Mouse (Mus musculus) midbrain, embryonic 11.5 days (tissue): ENCODE results near the gene Uroc1. TPM values are rescaled to one million over a fixed set of nuclear protein-coding genes. Genes with fewer than 3 reads are reported as not detected.
A peak's percentile ranks its signal among the peaks of the same experiment; 100 is the strongest.

Source experiments
- ATAC-seq: fragments of 200-750 bp; cut with Nextera tagmentation; 2 replicates; pipeline ENCODE4 v1.8.0; 2017; ENCODE audit warnings: moderate TSS enrichment, moderate library complexity; ENCODE audit not compliant: low FRiP score
- DNase-seq: peaks from one replicate; pipeline ENCODE4 v3.0.0; 2015; ENCODE audit warnings: low spot score; ENCODE audit errors: missing footprints
- H3K27ac ChIP-seq: fragments of 300-500 bp; sonication (generic); 2 replicates; pipeline ENCODE4 v1.5.1; 2014; ENCODE audit warnings: low read depth, low read length
- H3K27me3 ChIP-seq: fragments of 300-500 bp; sonication (generic); 2 replicates; pipeline ENCODE4 v1.6.1; 2014; ENCODE audit warnings: mild to moderate bottlenecking, low read length, moderate library complexity, mixed read lengths; ENCODE audit not compliant: control insufficient read depth, insufficient read depth
- H3K36me3 ChIP-seq: fragments of 300-500 bp; sonication (generic); 2 replicates; pipeline ENCODE4 v1.6.1; 2014; ENCODE audit warnings: mild to moderate bottlenecking, low read length, moderate library complexity, mixed read lengths; ENCODE audit not compliant: control insufficient read depth, insufficient read depth
- H3K4me1 ChIP-seq: fragments of 300-500 bp; sonication (generic); 2 replicates; pipeline ENCODE4 v1.6.1; 2014; ENCODE audit warnings: low read length; ENCODE audit not compliant: control insufficient read depth, insufficient read depth
- H3K4me2 ChIP-seq: fragments of 300-500 bp; sonication (generic); 2 replicates; pipeline ENCODE4 v1.6.1; 2014; ENCODE audit warnings: mild to moderate bottlenecking, moderate library complexity
- H3K4me3 ChIP-seq: fragments of 300-500 bp; sonication (generic); 2 replicates; pipeline ENCODE4 v1.5.1; 2014; ENCODE audit warnings: low read depth, low read length
- H3K9ac ChIP-seq: fragments of 300-500 bp; sonication (generic); 2 replicates; pipeline ENCODE4 v1.6.1; 2014; ENCODE audit warnings: low read length
- H3K9me3 ChIP-seq: fragments of 300-500 bp; sonication (generic); 2 replicates; pipeline ENCODE4 v1.6.1; 2016; ENCODE audit warnings: low read length; ENCODE audit not compliant: control insufficient read depth
- WGBS: fragments of 180-500 bp; shearing (Covaris S2); extraction: QIAGEN DNeasy Blood & Tissue Kit; methylation state at CpG from one replicate; pipeline ENCODE4 v1.1.7; 2014; 5-methylcytosine and 5-hydroxymethylcytosine counted together
- polyA plus RNA-seq: library from polyadenylated mRNA; unstranded; fragments of >200 nt; fragmentation: Nextera tagmentation; extraction: Ambion mirVana; gene quantifications from 2 replicates; pipeline ENCODE4 v1.2.1, GENCODE M21; 2014

Uroc1 gene
- polyA plus RNA-seq, 1 experiment from 2014 or later: not detected

GRCm38 (mm10) chr6:90368976-90369724, 36.1 kb downstream of the Uroc1 start, which contains the start of gene Zxdc:
Zxdc (plus strand) TSS chr6:90369492.
- Histone ChIP-seq H3K27ac (no peak within 1 kb of the TSS), H3K4me2 (peak within 1 kb of the TSS; percentile 94), H3K36me3 (peaks cover 8% of the 10 kb centered on the region), H3K4me1 (peaks cover 15% of the 10 kb centered on the region), H3K9me3 (no peaks in the 10 kb centered on the region), H3K27me3 (no peaks in the 10 kb centered on the region), H3K9ac (peak within 1 kb of the TSS; percentile 81), H3K4me3 (peak within 1 kb of the TSS; percentile 93)
- WGBS: 6% methylated on average over 40 of the region's 41 CpGs
- ATAC-seq (peak; percentile 98), DNase-seq (peak; percentile 100)

- WGBS: under 1% methylated on average over 88 of the region's 98 CpGs
- Histone ChIP-seq H3K4me3 (peak overlapping the region; percentile 93), H3K9ac (peak overlapping the region; percentile 81), H3K4me1 (peaks cover 15% of the 10 kb centered on the region), H3K27ac (no peak overlapping the region), H3K36me3 (peaks cover 13% of the 10 kb centered on the region), H3K4me2 (peak overlapping the region; percentile 94), H3K27me3 (no peaks in the 10 kb centered on the region), H3K9me3 (no peaks in the 10 kb centered on the region)
- ATAC-seq (peak; percentile 83), DNase-seq (peak; percentile 93)
Observed at GRCm38 (mm10) chr6:90369725-90370553, 36.9 kb downstream of the Uroc1 start.

GRCm38 (mm10) chr6:90374647-90375046, 41.6 kb downstream of the Uroc1 start:
- no peak for ATAC-seq
- Histone ChIP-seq H3K4me1 (peaks cover 15% of the 10 kb centered on the region), H3K4me2 (no peak overlapping the region), H3K27me3 (no peaks in the 10 kb centered on the region), H3K9me3 (no peaks in the 10 kb centered on the region), H3K4me3 (no peak overlapping the region), H3K9ac (no peak overlapping the region), H3K27ac (no peak overlapping the region), H3K36me3 (peaks cover 24% of the 10 kb centered on the region)
- no peak for DNase-seq
- 89% methylated on average over 4 of the region's 4 CpGs for WGBS

DNA sequence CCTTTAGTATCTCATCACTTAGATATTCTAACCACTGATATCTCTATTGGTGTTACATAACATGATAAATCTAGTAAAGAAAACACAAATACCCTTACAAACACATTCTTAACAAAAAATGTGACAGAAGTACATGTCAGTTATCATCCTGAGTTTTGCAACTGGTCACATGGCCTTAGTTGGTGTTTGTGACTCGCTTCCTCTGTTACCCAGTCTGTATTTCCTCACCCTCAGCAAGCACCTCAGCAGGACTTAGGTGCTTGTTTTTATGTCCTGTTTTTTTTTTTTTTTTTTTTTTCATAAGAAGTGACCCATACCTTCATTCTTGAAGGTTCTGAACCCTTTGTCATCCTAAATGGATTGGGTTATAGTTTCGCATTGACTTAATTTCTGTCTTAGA, 44.6 kb downstream of the Uroc1 start:
- ATAC-seq (no peak), DNase-seq (no peak)
- Histone ChIP-seq H3K27me3 (no peaks in the 10 kb centered on the region), H3K9me3 (no peaks in the 10 kb centered on the region), H3K9ac (no peak overlapping the region), H3K36me3 (peaks cover 36% of the 10 kb centered on the region), H3K4me3 (no peak overlapping the region), H3K4me2 (no peak overlapping the region), H3K4me1 (no peaks in the 10 kb centered on the region), H3K27ac (no peak overlapping the region)
- 91% methylated on average over 2 of the region's 2 CpGs for WGBS

DNA sequence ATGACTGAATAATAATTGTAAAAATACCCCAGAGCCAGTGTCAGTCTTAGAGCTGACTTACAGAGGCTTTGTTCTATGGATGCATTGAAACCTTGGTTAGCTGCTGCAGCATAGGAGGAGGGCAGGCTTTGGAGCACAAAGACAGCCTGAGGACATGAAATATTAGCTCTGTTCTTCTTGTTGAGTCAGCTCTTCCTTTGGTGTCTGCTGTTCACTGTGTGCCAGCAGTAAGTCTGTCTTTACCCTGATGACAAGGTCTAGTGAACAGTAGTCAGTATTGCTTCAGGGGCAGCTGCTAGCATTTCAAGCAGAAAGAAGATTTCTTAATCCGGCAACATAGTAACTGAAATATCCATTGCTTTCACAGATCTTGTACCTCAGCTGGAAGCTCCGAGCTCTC, 48.4 kb downstream of the Uroc1 start:
- H3K36me3 ChIP-seq: peaks cover 27% of the 10 kb centered on the region
- no peak overlapping the region for H3K4me2 ChIP-seq
- H3K4me1 ChIP-seq: no peaks in the 10 kb centered on the region
- no peak overlapping the region for H3K9ac ChIP-seq
- no peak overlapping the region for H3K4me3 ChIP-seq
- DNase-seq (no peak), ATAC-seq (no peak)
- H3K9me3 ChIP-seq: no peaks in the 10 kb centered on the region
- WGBS: 94% methylated on average over 2 of the region's 2 CpGs
- no peaks in the 10 kb centered on the region for H3K27me3 ChIP-seq
- no peak overlapping the region for H3K27ac ChIP-seq

DNA sequence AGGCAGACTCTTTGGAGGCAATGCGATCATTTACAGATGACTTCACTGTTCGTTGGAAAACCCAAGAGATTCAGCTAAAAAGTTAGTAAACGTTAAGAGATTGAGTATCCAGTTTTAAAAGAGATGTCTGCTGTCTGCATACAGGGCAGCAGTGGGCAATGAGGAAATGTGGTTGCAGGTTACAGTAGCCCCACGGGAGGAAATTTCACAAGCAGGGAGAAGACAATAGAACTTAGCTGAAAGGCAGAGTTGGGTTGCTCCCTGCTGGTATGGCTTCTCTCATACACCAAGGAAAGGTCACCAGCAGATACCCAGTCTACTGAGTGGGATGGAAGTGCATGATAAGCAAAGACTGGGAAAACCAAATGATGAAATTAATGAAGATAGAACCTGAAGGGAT, 57.5 kb downstream of the Uroc1 start:
- ATAC-seq: no peak
- WGBS: 86% methylated on average over 4 of the region's 4 CpGs

GRCm38 (mm10) chr6:90393948-90394347, 60.9 kb downstream of the Uroc1 start:
- H3K27ac ChIP-seq: no peak overlapping the region
- H3K4me1 ChIP-seq: no peaks in the 10 kb centered on the region
- H3K9ac ChIP-seq: no peak overlapping the region
- WGBS: 72% methylated on average over 3 of the region's 3 CpGs
- no peak overlapping the region for H3K4me2 ChIP-seq
- H3K27me3 ChIP-seq: no peaks in the 10 kb centered on the region
- no peak for ATAC-seq
- no peak overlapping the region for H3K4me3 ChIP-seq
- H3K9me3 ChIP-seq: no peaks in the 10 kb centered on the region
- DNase-seq: no peak
- H3K36me3 ChIP-seq: no peaks in the 10 kb centered on the region; the same call in 1 of the 2 replicates

More for the DNA sequence above, 57.5 kb downstream of the Uroc1 start:
- no peak overlapping the region for H3K4me3 ChIP-seq
- no peak overlapping the region for H3K4me2 ChIP-seq
- DNase-seq: no peak
- no peaks in the 10 kb centered on the region for H3K27me3 ChIP-seq
- no peak overlapping the region for H3K27ac ChIP-seq
- no peaks in the 10 kb centered on the region for H3K4me1 ChIP-seq
- H3K9me3 ChIP-seq: no peaks in the 10 kb centered on the region
- no peak overlapping the region for H3K9ac ChIP-seq
- no peaks in the 10 kb centered on the region; the same call in 1 of the 2 replicates for H3K36me3 ChIP-seq

DNA sequence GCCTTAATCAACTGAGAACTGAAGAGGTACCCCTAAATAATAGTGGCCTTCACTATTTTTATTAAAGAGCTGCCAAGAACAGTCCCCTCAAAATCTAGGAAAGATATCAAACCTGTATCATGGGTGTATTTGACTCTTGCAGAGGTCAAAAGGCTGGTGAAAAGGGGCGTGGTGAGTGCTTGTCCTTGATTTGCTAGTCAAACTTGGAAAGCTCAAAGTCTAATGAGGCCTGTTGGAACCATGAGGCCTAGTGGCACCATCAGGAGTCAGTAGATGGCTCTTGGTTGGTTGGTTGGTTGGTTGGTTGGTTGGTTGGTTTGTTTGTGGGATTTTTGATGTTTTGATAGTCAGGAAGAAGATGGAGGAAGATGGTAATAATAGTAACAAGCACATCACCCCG, 62.7 kb downstream of the Uroc1 start:
- DNase-seq (no peak), ATAC-seq (no peak)
- no peaks in the 10 kb centered on the region for H3K27me3 ChIP-seq
- H3K4me3 ChIP-seq: no peak overlapping the region
- no peak overlapping the region for H3K4me2 ChIP-seq
- WGBS: 91% methylated on average over 2 of the region's 2 CpGs
- no peaks in the 10 kb centered on the region for H3K9me3 ChIP-seq
- H3K36me3 ChIP-seq: no peaks in the 10 kb centered on the region; the same call in 1 of the 2 replicates
- H3K27ac ChIP-seq: no peak overlapping the region
- H3K4me1 ChIP-seq: no peaks in the 10 kb centered on the region
- H3K9ac ChIP-seq: no peak overlapping the region

GRCm38 (mm10) chr6:90397291-90397690, 64.2 kb downstream of the Uroc1 start:
- 88% methylated on average over 3 of the region's 3 CpGs for WGBS

More at GRCm38 (mm10) chr6:90397291-90397690, 64.2 kb downstream of the Uroc1 start:
- Histone ChIP-seq H3K27ac (no peak overlapping the region), H3K27me3 (no peaks in the 10 kb centered on the region), H3K4me2 (no peak overlapping the region), H3K9me3 (no peaks in the 10 kb centered on the region), H3K9ac (no peak overlapping the region), H3K36me3 (no peaks in the 10 kb centered on the region; the same call in 1 of the 2 replicates), H3K4me3 (no peak overlapping the region), H3K4me1 (no peaks in the 10 kb centered on the region)
- no peak for DNase-seq
- ATAC-seq: no peak
